Mouse (Mus musculus): ENCODE measurements around the gene Astl. TPM values are rescaled to one million over a fixed set of nuclear protein-coding genes. Genes with fewer than 3 reads are reported as not detected.

Gene Astl
- polyA plus RNA-seq, 1 experiment from 2014 or later, result 0.10 TPM

- H3K9ac ChIP-seq (replicated peaks; ENCODE audit: low read length), result no peak overlapping the region
- no peaks in the 10 kb centered on the region for H3K36me3 ChIP-seq (replicated peaks; ENCODE audit: control insufficient read depth, insufficient read depth, low read depth, low read length)
- DNase-seq (ENCODE audit: low spot score) (no peak), ATAC-seq (replicated peaks; ENCODE audit: insufficient number of reproducible peaks, low FRiP score, low TSS enrichment, low read depth) (no peak)
- H3K4me2 ChIP-seq (ENCODE audit: low read depth, low read length), result no peak overlapping the region
- no peaks in the 10 kb centered on the region for H3K9me3 ChIP-seq (replicated peaks; ENCODE audit: control insufficient read depth, low read length)
- no peak overlapping the region for H3K27ac ChIP-seq (replicated peaks; ENCODE audit: low read depth, low read length)
- WGBS, result 78% methylated on average over 1 of the region's 1 CpGs
- no peak overlapping the region for H3K4me3 ChIP-seq (ENCODE audit: low read depth, low read length)
- H3K4me1 ChIP-seq (ENCODE audit: control insufficient read depth, insufficient read depth, low read length), result no peaks in the 10 kb centered on the region
- H3K27me3 ChIP-seq (ENCODE audit: control insufficient read depth, insufficient read depth, low read length), result no peaks in the 10 kb centered on the region
Observed at GRCm38 (mm10) chr2:127371484-127371861, 33.0 kb downstream of the Astl start.

- Histone ChIP-seq H3K4me1 (ENCODE audit: control insufficient read depth, insufficient read depth, low read length) (no peaks in the 10 kb centered on the region), H3K9ac (replicated peaks; ENCODE audit: low read length) (no peak overlapping the region), H3K36me3 (replicated peaks; ENCODE audit: control insufficient read depth, insufficient read depth, low read depth, low read length) (no peaks in the 10 kb centered on the region), H3K27me3 (ENCODE audit: control insufficient read depth, insufficient read depth, low read length) (no peaks in the 10 kb centered on the region), H3K9me3 (replicated peaks; ENCODE audit: control insufficient read depth, low read length) (no peaks in the 10 kb centered on the region), H3K27ac (replicated peaks; ENCODE audit: low read depth, low read length) (no peak overlapping the region), H3K4me3 (ENCODE audit: low read depth, low read length) (no peak overlapping the region), H3K4me2 (ENCODE audit: low read depth, low read length) (no peak overlapping the region)
- no peak for ATAC-seq (replicated peaks; ENCODE audit: insufficient number of reproducible peaks, low FRiP score, low TSS enrichment, low read depth)
- WGBS, result 84% methylated on average over 2 of the region's 2 CpGs
- no peak for DNase-seq (ENCODE audit: low spot score)
Observed at GRCm38 (mm10) chr2:127372082-127372481, 33.6 kb downstream of the Astl start.

- H3K4me2 ChIP-seq (ENCODE audit: low read depth, low read length), result no peak overlapping the region
- no peaks in the 10 kb centered on the region for H3K27me3 ChIP-seq (ENCODE audit: control insufficient read depth, insufficient read depth, low read length)
- H3K4me1 ChIP-seq (ENCODE audit: control insufficient read depth, insufficient read depth, low read length), result no peaks in the 10 kb centered on the region; the same call in 1 of the 2 replicates
- no peaks in the 10 kb centered on the region for H3K36me3 ChIP-seq (replicated peaks; ENCODE audit: control insufficient read depth, insufficient read depth, low read depth, low read length)
- DNase-seq (ENCODE audit: low spot score), result no peak
- H3K27ac ChIP-seq (replicated peaks; ENCODE audit: low read depth, low read length), result no peak overlapping the region
- H3K9me3 ChIP-seq (replicated peaks; ENCODE audit: control insufficient read depth, low read length), result no peaks in the 10 kb centered on the region
- no peak overlapping the region for H3K4me3 ChIP-seq (ENCODE audit: low read depth, low read length)
- 84% methylated on average over 3 of the region's 3 CpGs for WGBS
- ATAC-seq (replicated peaks; ENCODE audit: insufficient number of reproducible peaks, low FRiP score, low TSS enrichment, low read depth), result no peak
- H3K9ac ChIP-seq (replicated peaks; ENCODE audit: low read length), result no peak overlapping the region
Observed at GRCm38 (mm10) chr2:127374131-127374530, 35.7 kb downstream of the Astl start.

- Histone ChIP-seq H3K27me3 (ENCODE audit: control insufficient read depth, insufficient read depth, low read length) (no peaks in the 10 kb centered on the region), H3K4me2 (ENCODE audit: low read depth, low read length) (no peak overlapping the region), H3K9ac (replicated peaks; ENCODE audit: low read length) (no peak overlapping the region), H3K36me3 (replicated peaks; ENCODE audit: control insufficient read depth, insufficient read depth, low read depth, low read length) (no peaks in the 10 kb centered on the region), H3K4me1 (ENCODE audit: control insufficient read depth, insufficient read depth, low read length) (no peaks in the 10 kb centered on the region; the same call in 1 of the 2 replicates), H3K27ac (replicated peaks; ENCODE audit: low read depth, low read length) (no peak overlapping the region), H3K4me3 (ENCODE audit: low read depth, low read length) (no peak overlapping the region), H3K9me3 (replicated peaks; ENCODE audit: control insufficient read depth, low read length) (no peaks in the 10 kb centered on the region)
- DNase-seq (ENCODE audit: low spot score), result no peak
- no peak for ATAC-seq (replicated peaks; ENCODE audit: insufficient number of reproducible peaks, low FRiP score, low TSS enrichment, low read depth)
- WGBS, result 59% methylated on average over 3 of the region's 3 CpGs
Observed at GRCm38 (mm10) chr2:127375087-127375486, 36.6 kb downstream of the Astl start.

GRCm38 (mm10) chr2:127375759-127376341, 37.4 kb downstream of the Astl start:
- Histone ChIP-seq H3K27ac (replicated peaks; ENCODE audit: low read depth, low read length) (no peak overlapping the region), H3K9me3 (replicated peaks; ENCODE audit: control insufficient read depth, low read length) (no peaks in the 10 kb centered on the region), H3K4me1 (ENCODE audit: control insufficient read depth, insufficient read depth, low read length) (no peaks in the 10 kb centered on the region; the same call in 1 of the 2 replicates), H3K4me3 (ENCODE audit: low read depth, low read length) (no peak overlapping the region), H3K9ac (replicated peaks; ENCODE audit: low read length) (no peak overlapping the region), H3K27me3 (ENCODE audit: control insufficient read depth, insufficient read depth, low read length) (no peaks in the 10 kb centered on the region), H3K4me2 (ENCODE audit: low read depth, low read length) (no peak overlapping the region), H3K36me3 (replicated peaks; ENCODE audit: control insufficient read depth, insufficient read depth, low read depth, low read length) (no peaks in the 10 kb centered on the region)
- ATAC-seq (replicated peaks; ENCODE audit: insufficient number of reproducible peaks, low FRiP score, low TSS enrichment, low read depth) (no peak), DNase-seq (ENCODE audit: low spot score) (peak; percentile 24)
- 60% methylated on average over 7 of the region's 7 CpGs for WGBS

- ATAC-seq (replicated peaks; ENCODE audit: insufficient number of reproducible peaks, low FRiP score, low TSS enrichment, low read depth) (no peak), DNase-seq (ENCODE audit: low spot score) (no peak)
- no peaks in the 10 kb centered on the region for H3K36me3 ChIP-seq (replicated peaks; ENCODE audit: control insufficient read depth, insufficient read depth, low read depth, low read length)
- H3K9me3 ChIP-seq (replicated peaks; ENCODE audit: control insufficient read depth, low read length), result no peaks in the 10 kb centered on the region
- H3K4me2 ChIP-seq (ENCODE audit: low read depth, low read length), result no peak overlapping the region
- no peak overlapping the region for H3K4me3 ChIP-seq (ENCODE audit: low read depth, low read length)
- H3K27ac ChIP-seq (replicated peaks; ENCODE audit: low read depth, low read length), result no peak overlapping the region
- WGBS, result 66% methylated on average over 6 of the region's 6 CpGs
- no peaks in the 10 kb centered on the region; the same call in 1 of the 2 replicates for H3K4me1 ChIP-seq (ENCODE audit: control insufficient read depth, insufficient read depth, low read length)
- no peak overlapping the region for H3K9ac ChIP-seq (replicated peaks; ENCODE audit: low read length)
- H3K27me3 ChIP-seq (ENCODE audit: control insufficient read depth, insufficient read depth, low read length), result no peaks in the 10 kb centered on the region
Observed at GRCm38 (mm10) chr2:127376423-127377051, 38.1 kb downstream of the Astl start.

- Histone ChIP-seq H3K4me1 (ENCODE audit: control insufficient read depth, insufficient read depth, low read length) (no peaks in the 10 kb centered on the region; the same call in 1 of the 2 replicates), H3K9ac (replicated peaks; ENCODE audit: low read length) (no peak overlapping the region), H3K27me3 (ENCODE audit: control insufficient read depth, insufficient read depth, low read length) (no peaks in the 10 kb centered on the region), H3K9me3 (replicated peaks; ENCODE audit: control insufficient read depth, low read length) (no peaks in the 10 kb centered on the region), H3K4me3 (ENCODE audit: low read depth, low read length) (no peak overlapping the region), H3K27ac (replicated peaks; ENCODE audit: low read depth, low read length) (no peak overlapping the region), H3K36me3 (replicated peaks; ENCODE audit: control insufficient read depth, insufficient read depth, low read depth, low read length) (no peaks in the 10 kb centered on the region), H3K4me2 (ENCODE audit: low read depth, low read length) (no peak overlapping the region)
- ATAC-seq (replicated peaks; ENCODE audit: insufficient number of reproducible peaks, low FRiP score, low TSS enrichment, low read depth), result no peak
- DNase-seq (ENCODE audit: low spot score), result no peak
- WGBS, result 71% methylated on average over 7 of the region's 7 CpGs
Observed at GRCm38 (mm10) chr2:127377942-127378610, 39.6 kb downstream of the Astl start.

GRCm38 (mm10) chr2:127378611-127378990, 40.2 kb downstream of the Astl start:
- no peaks in the 10 kb centered on the region for H3K9me3 ChIP-seq (replicated peaks; ENCODE audit: control insufficient read depth, low read length)
- DNase-seq (ENCODE audit: low spot score) (no peak), ATAC-seq (replicated peaks; ENCODE audit: insufficient number of reproducible peaks, low FRiP score, low TSS enrichment, low read depth) (no peak)
- no peak overlapping the region for H3K9ac ChIP-seq (replicated peaks; ENCODE audit: low read length)
- no peaks in the 10 kb centered on the region for H3K27me3 ChIP-seq (ENCODE audit: control insufficient read depth, insufficient read depth, low read length)
- no peak overlapping the region for H3K27ac ChIP-seq (replicated peaks; ENCODE audit: low read depth, low read length)
- H3K36me3 ChIP-seq (replicated peaks; ENCODE audit: control insufficient read depth, insufficient read depth, low read depth, low read length), result no peaks in the 10 kb centered on the region
- H3K4me2 ChIP-seq (ENCODE audit: low read depth, low read length), result no peak overlapping the region
- no peaks in the 10 kb centered on the region; the same call in 1 of the 2 replicates for H3K4me1 ChIP-seq (ENCODE audit: control insufficient read depth, insufficient read depth, low read length)
- no peak overlapping the region for H3K4me3 ChIP-seq (ENCODE audit: low read depth, low read length)
- 59% methylated on average over 7 of the region's 7 CpGs for WGBS
